Mouse (Mus musculus) heart, embryonic 14.5 days (tissue): ENCODE measurements around the gene Tbxas1. TPM values are rescaled to one million over a fixed set of nuclear protein-coding genes. Genes with fewer than 3 reads are reported as not detected.

Experiments used
- ATAC-seq: fragments of 200-750 bp; cut with Nextera tagmentation; 2 replicates; pipeline ENCODE4 v1.8.0; 2017; ENCODE audit warnings: low read depth, moderate TSS enrichment; ENCODE audit not compliant: insufficient number of reproducible peaks, insufficient read depth, low FRiP score
- H3K27ac ChIP-seq, 2 experiments: fragments of 200-500 bp in 1 of 2; fragments of 300-500 bp in 1 of 2; sonication (generic) in 1 of 2; replicated peaks in 1 of 2; 2 replicates each; pipeline ENCODE4 v1.5.1; 2012 to 2014; ENCODE audit warnings: low read depth in 2 of 2, low read length in 2 of 2, control low read depth in 1 of 2, mild to moderate bottlenecking in 1 of 2, mixed read lengths in 1 of 2; ENCODE audit not compliant: control insufficient read depth in 1 of 2, insufficient read depth in 1 of 2
- H3K27me3 ChIP-seq: fragments of 300-500 bp; sonication (generic); 2 replicates; pipeline ENCODE4 v1.6.1; 2014; ENCODE audit warnings: mild to moderate bottlenecking, low read length, control low read depth; ENCODE audit not compliant: control insufficient read depth, insufficient read depth
- H3K36me3 ChIP-seq: fragments of 300-500 bp; sonication (generic); 2 replicates; pipeline ENCODE4 v1.6.1; 2014; ENCODE audit warnings: mild to moderate bottlenecking, control low read depth, low read length, mixed read lengths; ENCODE audit not compliant: control insufficient read depth, insufficient read depth
- H3K4me1 ChIP-seq, 2 experiments: fragments of 200-500 bp in 1 of 2; fragments of 300-500 bp in 1 of 2; sonication (generic) in 1 of 2; 2 replicates each; pipeline ENCODE4 v1.6.1; 2012 to 2014; ENCODE audit warnings: low read length in 2 of 2, control low read depth in 1 of 2, mixed read lengths in 1 of 2; ENCODE audit not compliant: control insufficient read depth in 2 of 2, insufficient read depth in 2 of 2
- H3K4me2 ChIP-seq: fragments of 300-500 bp; sonication (generic); 2 replicates; pipeline ENCODE4 v1.6.1; 2014; ENCODE audit warnings: mild to moderate bottlenecking, low read length
- H3K4me3 ChIP-seq, 2 experiments: fragments of 200-500 bp in 1 of 2; fragments of 300-500 bp in 1 of 2; sonication (generic) in 1 of 2; 2 replicates each; pipeline ENCODE4 v1.5.1; 2012 to 2014; ENCODE audit warnings: low read length in 2 of 2, mild to moderate bottlenecking in 2 of 2, control low read depth in 1 of 2, low read depth in 1 of 2, moderate library complexity in 1 of 2; ENCODE audit not compliant: control insufficient read depth in 1 of 2, insufficient read depth in 1 of 2
- H3K9ac ChIP-seq: fragments of 300-500 bp; sonication (generic); 2 replicates; pipeline ENCODE4 v1.6.1; 2014; ENCODE audit warnings: mild to moderate bottlenecking, low read length
- H3K9me3 ChIP-seq: fragments of 300-500 bp; sonication (generic); 2 replicates; pipeline ENCODE4 v1.6.1; 2016; ENCODE audit warnings: low read length, control low read depth; ENCODE audit not compliant: control insufficient read depth
- WGBS: fragments of 180-500 bp; shearing (Covaris S2); extraction: QIAGEN DNeasy Blood & Tissue Kit; methylation state at CpG from one replicate; pipeline ENCODE4 v1.1.7; 2014; 5-methylcytosine and 5-hydroxymethylcytosine counted together
- polyA plus RNA-seq: library from polyadenylated mRNA; unstranded; fragments of >200 nt; fragmentation: Nextera tagmentation; extraction: Ambion mirVana; gene quantifications from 2 replicates; pipeline ENCODE4 v1.2.1, GENCODE M21; 2014

The Tbxas1 gene
- polyA plus RNA-seq, 1 experiment from 2014 or later = 1.5 TPM

DNA sequence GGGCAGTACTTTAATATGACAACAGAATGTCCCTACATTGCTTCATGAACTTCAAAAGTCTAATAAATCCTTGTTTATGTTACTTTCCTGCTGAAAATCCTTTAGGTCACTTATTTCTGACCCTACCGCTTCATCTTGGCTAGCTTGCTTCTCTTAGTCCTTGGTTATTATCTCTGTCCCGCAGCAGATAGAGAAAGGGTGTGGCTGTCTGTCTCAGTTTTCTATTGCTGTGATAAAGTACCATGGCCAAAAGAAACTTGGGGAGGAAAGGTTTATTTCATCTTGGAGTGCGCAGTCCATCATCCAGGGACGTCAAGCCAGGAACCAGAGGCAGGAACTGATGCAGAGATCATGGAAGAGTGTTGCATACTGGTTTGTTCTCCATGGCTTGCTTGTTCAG, 41.4 kb downstream of the Tbxas1 start:
- 76% methylated on average over 4 of the region's 4 CpGs for WGBS
- no peak overlapping the region for H3K9ac ChIP-seq
- no peak overlapping the region for H3K4me3 ChIP-seq
- no peak overlapping the region for H3K4me2 ChIP-seq
- H3K36me3 ChIP-seq = no peaks in the 10 kb centered on the region
- ATAC-seq = no peak
- no peak overlapping the region for H3K27ac ChIP-seq
- H3K4me1 ChIP-seq = peaks cover 14 to 25% of the 10 kb centered on the region in 2 experiments
- no peaks in the 10 kb centered on the region for H3K9me3 ChIP-seq
- no peaks in the 10 kb centered on the region for H3K27me3 ChIP-seq

DNA sequence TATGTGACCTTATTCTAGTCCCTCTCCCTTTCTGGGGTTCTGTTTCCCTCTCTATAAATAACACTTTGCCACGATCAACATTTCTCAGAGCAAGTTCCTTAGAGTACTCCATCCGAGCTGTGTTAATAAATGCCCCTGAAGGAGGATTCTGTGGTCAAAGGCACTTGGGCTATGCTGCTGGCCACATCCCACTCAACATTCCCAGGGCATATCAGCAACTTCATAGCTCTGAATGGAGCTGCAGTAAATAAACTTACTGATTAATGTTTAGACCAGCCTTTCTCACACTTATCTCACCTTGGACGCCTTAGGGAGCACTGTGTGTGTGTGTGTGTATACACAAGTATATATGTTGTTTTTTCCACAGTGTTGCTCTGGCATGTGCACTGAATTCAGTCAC, 42.2 kb downstream of the Tbxas1 start:
- 22% methylated on average over 3 of the region's 3 CpGs for WGBS
- Histone ChIP-seq H3K36me3 (no peaks in the 10 kb centered on the region), H3K27ac (no peak overlapping the region), H3K4me2 (no peak overlapping the region), H3K4me1 (peaks cover 20 to 32% of the 10 kb centered on the region in 2 experiments), H3K9me3 (no peaks in the 10 kb centered on the region), H3K9ac (no peak overlapping the region), H3K4me3 (no peak overlapping the region), H3K27me3 (no peaks in the 10 kb centered on the region)
- ATAC-seq = no peak

DNA sequence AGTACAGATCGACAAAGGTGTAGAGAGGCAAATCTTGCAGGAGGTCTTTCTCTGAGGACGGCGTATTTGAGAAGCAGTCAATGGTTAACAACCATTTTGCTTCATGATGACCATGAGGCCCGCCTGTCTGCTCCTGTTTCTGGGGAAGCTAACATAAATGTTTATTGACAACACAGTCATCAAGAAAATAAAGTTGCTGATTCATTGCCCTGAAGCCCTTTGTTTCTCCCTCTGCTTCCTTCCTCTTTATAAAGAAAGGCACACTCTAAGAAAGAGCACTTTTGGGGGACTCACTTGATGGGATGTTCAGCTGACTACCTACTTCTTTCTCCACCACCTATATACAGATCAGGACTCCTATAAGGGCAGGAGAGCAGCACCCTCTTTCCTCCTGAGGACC, 43.5 kb downstream of the Tbxas1 start:
- Histone ChIP-seq H3K27me3 (no peaks in the 10 kb centered on the region), H3K4me3 (no peak overlapping the region), H3K36me3 (no peaks in the 10 kb centered on the region), H3K27ac (no peak overlapping the region), H3K4me2 (no peak overlapping the region), H3K9ac (no peak overlapping the region), H3K9me3 (no peaks in the 10 kb centered on the region), H3K4me1 (peaks cover 14 to 26% of the 10 kb centered on the region in 2 experiments)
- no peak for ATAC-seq
- 88% methylated on average over 4 of the region's 4 CpGs for WGBS

DNA sequence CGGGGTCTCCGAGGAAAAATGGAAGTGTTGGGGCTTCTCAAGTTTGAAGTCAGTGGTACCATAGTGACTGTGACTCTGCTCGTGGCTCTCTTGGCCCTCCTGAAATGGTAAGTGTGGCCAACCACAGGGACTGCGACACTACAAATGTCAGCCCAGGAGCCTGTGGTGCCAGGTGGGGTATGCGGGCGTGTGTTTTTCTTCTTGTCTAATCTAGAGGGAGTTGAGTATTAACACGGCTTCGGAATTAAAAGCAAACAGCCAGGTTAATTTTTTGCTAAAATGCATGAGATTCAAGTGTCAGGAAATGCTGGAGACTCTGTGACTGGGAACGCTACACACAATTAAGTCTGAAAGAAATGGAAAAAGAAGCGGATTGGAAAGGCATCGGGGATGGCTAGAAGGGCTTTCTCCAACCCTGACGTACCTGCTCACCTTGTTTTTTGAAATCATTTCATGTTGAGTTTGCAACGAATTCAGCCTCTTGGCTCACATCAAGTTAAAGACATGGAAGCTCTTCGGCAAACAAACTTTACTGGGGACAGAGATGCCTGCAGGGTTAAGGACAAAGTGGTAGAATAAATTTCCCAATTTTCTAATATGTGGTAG, 44.0 kb downstream of the Tbxas1 start:
- no peak overlapping the region for H3K4me3 ChIP-seq
- no peak for ATAC-seq
- H3K27ac ChIP-seq = no peak overlapping the region
- H3K36me3 ChIP-seq = no peaks in the 10 kb centered on the region
- peaks cover 16 to 31% of the 10 kb centered on the region in 2 experiments for H3K4me1 ChIP-seq
- no peaks in the 10 kb centered on the region for H3K9me3 ChIP-seq
- H3K9ac ChIP-seq = no peak overlapping the region
- H3K4me2 ChIP-seq = no peak overlapping the region
- 88% methylated on average over 14 of the region's 14 CpGs for WGBS
- H3K27me3 ChIP-seq = no peaks in the 10 kb centered on the region

DNA sequence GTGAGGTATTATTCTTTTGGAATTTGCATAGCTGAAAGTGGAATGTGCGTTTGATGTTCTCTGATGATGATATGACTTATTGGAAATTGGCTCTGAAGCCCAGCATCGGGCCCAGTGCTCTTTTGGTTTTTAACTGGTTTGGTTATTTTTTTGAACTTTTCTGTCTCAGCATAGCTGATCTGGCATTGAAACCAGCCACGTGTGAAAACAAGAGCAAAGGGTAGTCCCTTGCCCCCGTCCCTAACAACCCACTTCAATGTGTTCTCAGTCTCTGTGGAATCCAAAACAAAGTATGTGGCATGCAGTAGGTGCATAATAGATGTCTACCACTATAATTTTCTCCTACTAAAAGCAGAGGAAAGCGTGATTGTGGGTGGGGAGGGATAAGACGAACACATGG, 44.9 kb downstream of the Tbxas1 start:
- no peak overlapping the region for H3K4me3 ChIP-seq
- H3K9ac ChIP-seq = no peak overlapping the region
- ATAC-seq = no peak
- no peaks in the 10 kb centered on the region for H3K27me3 ChIP-seq
- WGBS = 88% methylated on average over 6 of the region's 6 CpGs
- no peaks in the 10 kb centered on the region for H3K9me3 ChIP-seq
- H3K27ac ChIP-seq = no peak overlapping the region
- H3K36me3 ChIP-seq = no peaks in the 10 kb centered on the region
- no peak overlapping the region for H3K4me2 ChIP-seq
- peaks cover 18 to 34% of the 10 kb centered on the region in 2 experiments for H3K4me1 ChIP-seq

DNA sequence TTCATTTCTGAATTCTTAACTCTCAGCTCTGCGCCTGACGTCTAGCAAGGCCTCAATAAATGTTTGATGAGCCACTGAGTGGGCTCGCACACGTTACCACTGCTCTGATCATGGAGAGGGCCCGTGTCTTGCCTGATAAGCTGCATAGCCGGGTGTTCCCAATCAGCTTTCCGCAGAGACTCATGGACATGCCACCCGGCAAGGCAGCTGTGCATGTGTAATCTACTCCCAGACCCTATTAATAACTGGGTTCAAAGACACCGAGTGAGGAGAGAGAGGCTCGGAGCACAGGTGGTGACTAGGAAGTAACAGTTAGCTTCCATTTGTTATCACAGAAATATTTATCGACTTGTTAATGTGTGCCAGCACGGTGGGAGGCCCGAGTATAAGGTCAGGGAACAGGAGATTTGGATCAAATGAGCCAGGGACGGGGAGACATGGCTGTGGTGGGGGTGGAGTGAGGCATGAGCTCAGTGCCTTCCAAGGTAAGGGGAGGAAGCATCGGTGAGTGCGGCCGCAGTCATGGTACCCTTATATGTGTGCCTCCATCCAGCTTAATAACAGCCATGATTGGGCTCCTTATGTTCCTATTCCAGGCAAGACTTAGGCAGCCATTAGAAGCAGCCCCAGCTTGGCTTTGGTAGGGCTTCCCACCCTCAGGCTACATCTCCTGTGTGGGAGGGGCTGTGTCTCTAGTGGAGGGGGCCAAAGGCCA, 46.0 kb downstream of the Tbxas1 start:
- H3K9me3 ChIP-seq = no peaks in the 10 kb centered on the region
- H3K27ac ChIP-seq = no peak overlapping the region
- H3K4me3 ChIP-seq = no peak overlapping the region
- 38% methylated on average over 17 of the region's 17 CpGs for WGBS
- no peak for ATAC-seq
- no peaks in the 10 kb centered on the region for H3K36me3 ChIP-seq
- H3K27me3 ChIP-seq = no peaks in the 10 kb centered on the region
- H3K4me2 ChIP-seq = no peak overlapping the region
- peaks cover 18 to 34% of the 10 kb centered on the region in 2 experiments for H3K4me1 ChIP-seq
- no peak overlapping the region for H3K9ac ChIP-seq

DNA sequence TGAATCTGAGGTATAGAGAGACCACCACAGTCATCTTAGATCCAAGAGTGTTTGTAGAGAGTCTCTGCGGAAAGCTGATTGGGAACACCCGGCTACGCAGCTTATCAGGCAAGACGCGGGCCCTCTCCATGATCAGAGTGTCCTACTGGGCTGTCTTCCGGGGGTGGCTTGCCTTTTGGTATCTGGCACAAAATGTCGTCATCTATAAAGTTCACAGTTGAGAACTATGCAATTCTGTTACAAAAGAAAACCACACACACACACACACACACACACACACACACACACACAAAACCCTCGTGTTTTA, 46.6 kb downstream of the Tbxas1 start:
- WGBS = 70% methylated on average over 8 of the region's 8 CpGs
- Histone ChIP-seq H3K4me3 (no peak overlapping the region), H3K36me3 (no peaks in the 10 kb centered on the region), H3K4me2 (no peak overlapping the region), H3K9me3 (no peaks in the 10 kb centered on the region), H3K27me3 (no peaks in the 10 kb centered on the region), H3K4me1 (peaks cover 22 to 35% of the 10 kb centered on the region in 2 experiments), H3K9ac (no peak overlapping the region), H3K27ac (no peak overlapping the region)
- ATAC-seq = no peak

DNA sequence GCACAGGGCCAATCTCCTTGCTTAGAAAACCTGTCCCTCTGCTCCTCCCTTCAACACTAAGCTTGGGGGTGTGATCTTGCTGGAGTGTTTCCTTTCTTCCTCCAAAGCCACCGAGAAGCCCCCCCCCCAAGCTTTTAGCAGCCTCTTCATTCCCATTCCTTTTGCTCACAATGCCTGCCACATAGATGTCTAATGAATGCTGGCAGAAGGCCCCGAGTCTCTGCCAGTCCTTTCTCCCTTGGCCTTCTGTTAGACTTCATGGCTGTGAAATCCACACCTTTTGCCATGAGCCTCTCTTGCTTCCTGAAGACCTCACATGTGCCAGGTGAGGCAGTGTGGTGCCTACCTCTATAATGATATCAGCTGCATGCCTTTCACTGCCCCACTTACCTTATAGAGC, 47.3 kb downstream of the Tbxas1 start:
- H3K36me3 ChIP-seq = no peaks in the 10 kb centered on the region
- no peak for ATAC-seq
- no peak overlapping the region for H3K27ac ChIP-seq
- H3K4me3 ChIP-seq = no peak overlapping the region
- H3K4me2 ChIP-seq = no peak overlapping the region
- H3K4me1 ChIP-seq = peaks cover 22 to 33% of the 10 kb centered on the region in 2 experiments
- H3K9me3 ChIP-seq = no peaks in the 10 kb centered on the region
- no peaks in the 10 kb centered on the region for H3K27me3 ChIP-seq
- 44% methylated on average over 2 of the region's 2 CpGs for WGBS
- no peak overlapping the region for H3K9ac ChIP-seq
